Mouse (Mus musculus) limb, embryonic 12.5 days (tissue): ENCODE measurements at regions not wholly inside any gene's neighbourhood (a gene's known extent, or its start where the extent isn't known, plus 50 kb on each side); places are given as distances from the start of the nearest gene placed in this dataset.

ENCODE experiments used
- ATAC-seq: fragments of 200-750 bp; cut with Nextera tagmentation; 2 replicates; pipeline ENCODE4 v1.8.0; 2017; ENCODE audit warnings: low read depth, moderate TSS enrichment; ENCODE audit not compliant: insufficient number of reproducible peaks, insufficient read depth, low FRiP score, low TSS enrichment
- H3K27ac ChIP-seq: fragments of 300-500 bp; sonication (generic); 2 replicates; pipeline ENCODE4 v1.5.1; 2016; ENCODE audit warnings: mild to moderate bottlenecking, moderate library complexity
- H3K27me3 ChIP-seq: fragments of 300-500 bp; sonication (generic); 2 replicates; pipeline ENCODE4 v1.6.1; 2016; ENCODE audit warnings: mild to moderate bottlenecking, moderate library complexity
- H3K36me3 ChIP-seq: fragments of 300-500 bp; sonication (generic); 2 replicates; pipeline ENCODE4 v1.6.1; 2016; ENCODE audit warnings: mild to moderate bottlenecking, moderate library complexity
- H3K4me1 ChIP-seq: fragments of 300-500 bp; sonication (generic); replicated peaks from 2 replicates; pipeline ENCODE4 v1.6.1; 2016
- H3K4me2 ChIP-seq: fragments of 300-500 bp; sonication (generic); 2 replicates; pipeline ENCODE4 v1.6.1; 2016; ENCODE audit warnings: mild to moderate bottlenecking, moderate library complexity
- H3K4me3 ChIP-seq: fragments of 300-500 bp; sonication (generic); replicated peaks from 2 replicates; pipeline ENCODE4 v1.5.1; 2016; ENCODE audit warnings: mild to moderate bottlenecking
- H3K9ac ChIP-seq: fragments of 300-500 bp; sonication (generic); replicated peaks from 2 replicates; pipeline ENCODE4 v1.6.1; 2016; ENCODE audit warnings: mild to moderate bottlenecking, moderate library complexity
- H3K9me3 ChIP-seq: fragments of 300-500 bp; sonication (generic); 2 replicates; pipeline ENCODE4 v1.6.1; 2016; ENCODE audit warnings: mild to moderate bottlenecking, moderate library complexity
- WGBS: fragments of 180-500 bp; shearing (Covaris S2); methylation state at CpG from one replicate; pipeline ENCODE4 v1.1.7; 2016; 5-methylcytosine and 5-hydroxymethylcytosine counted together

DNA sequence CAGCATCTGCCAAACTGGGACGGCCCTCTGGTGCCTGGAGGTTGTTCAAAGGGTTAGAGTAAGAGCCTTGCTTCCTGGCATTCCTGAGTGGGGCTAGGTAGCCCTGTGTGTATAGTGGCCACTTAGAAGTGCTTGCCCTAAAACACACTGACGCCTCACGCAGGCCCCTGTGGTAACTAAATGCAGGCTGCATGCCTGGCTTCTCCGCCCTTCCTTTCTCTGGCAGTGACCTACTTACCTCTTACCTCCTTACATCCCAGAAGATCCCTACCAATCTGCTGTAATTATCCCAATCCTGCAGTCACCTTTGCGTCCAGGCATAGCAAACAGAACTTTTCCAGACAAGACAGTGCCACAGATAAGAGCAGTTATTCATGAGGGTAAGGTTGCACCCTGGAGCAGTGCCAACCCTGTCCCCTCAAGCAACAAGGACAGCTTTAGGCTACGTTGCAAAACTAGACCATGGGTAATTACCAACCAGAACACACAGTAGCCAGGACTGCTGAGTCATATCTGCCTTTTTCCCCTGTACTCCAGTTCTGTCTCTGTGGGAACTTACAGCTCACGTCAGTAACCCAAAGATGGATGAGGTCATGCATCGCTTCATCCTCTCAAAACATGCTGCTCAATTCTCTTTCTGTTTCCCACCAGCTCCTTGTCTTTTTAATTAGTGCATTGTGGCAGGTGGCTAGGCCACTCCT lies 237.6 kb upstream of the Stt3b start:
- Histone ChIP-seq H3K9me3 (no peaks in the 10 kb centered on the region), H3K4me1 (peaks cover 23% of the 10 kb centered on the region), H3K27me3 (no peaks in the 10 kb centered on the region; the same call in 1 of the 2 replicates), H3K4me3 (no peak overlapping the region), H3K4me2 (no peak overlapping the region), H3K36me3 (no peaks in the 10 kb centered on the region), H3K27ac (no peak overlapping the region), H3K9ac (no peak overlapping the region)
- no peak for ATAC-seq
- WGBS, result 69% methylated on average over 8 of the region's 8 CpGs

DNA sequence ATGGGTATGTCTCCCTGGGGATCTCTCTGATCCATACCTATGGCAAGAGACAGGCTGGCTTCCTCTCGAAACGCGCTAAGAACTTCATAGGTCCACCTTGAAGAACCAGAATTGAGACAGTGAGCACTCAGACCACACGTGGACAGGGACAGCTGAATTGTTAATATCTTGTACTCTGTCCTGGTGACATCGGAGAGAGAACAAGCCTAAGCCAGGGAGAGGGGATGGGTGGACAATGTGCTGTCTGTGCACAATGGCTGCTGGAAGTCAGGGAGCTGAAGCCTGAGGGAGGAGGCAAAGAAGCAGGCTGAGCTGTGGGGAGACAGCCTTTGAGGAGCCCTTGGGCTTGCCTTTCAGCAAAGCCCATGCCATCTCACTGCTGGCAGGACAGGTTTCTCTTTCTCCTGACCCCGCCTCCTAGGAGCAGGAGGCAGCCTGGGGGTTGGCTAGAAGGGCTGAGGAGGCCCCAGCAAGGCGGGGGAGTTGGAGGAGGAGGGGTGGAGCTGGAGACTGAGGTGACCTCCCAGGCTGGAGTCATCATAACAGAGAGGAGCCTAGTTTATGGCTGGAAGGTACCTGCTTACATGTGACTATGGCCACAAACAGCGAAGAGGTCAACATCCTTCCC lies 238.6 kb upstream of the Stt3b start:
- peaks cover 23% of the 10 kb centered on the region for H3K4me1 ChIP-seq
- H3K27ac ChIP-seq, result no peak overlapping the region
- no peak overlapping the region for H3K4me2 ChIP-seq
- no peaks in the 10 kb centered on the region; the same call in 1 of the 2 replicates for H3K27me3 ChIP-seq
- H3K9me3 ChIP-seq, result no peaks in the 10 kb centered on the region
- no peak for ATAC-seq
- H3K4me3 ChIP-seq, result no peak overlapping the region
- 52% methylated on average over 8 of the region's 8 CpGs for WGBS
- no peaks in the 10 kb centered on the region for H3K36me3 ChIP-seq
- no peak overlapping the region for H3K9ac ChIP-seq

DNA sequence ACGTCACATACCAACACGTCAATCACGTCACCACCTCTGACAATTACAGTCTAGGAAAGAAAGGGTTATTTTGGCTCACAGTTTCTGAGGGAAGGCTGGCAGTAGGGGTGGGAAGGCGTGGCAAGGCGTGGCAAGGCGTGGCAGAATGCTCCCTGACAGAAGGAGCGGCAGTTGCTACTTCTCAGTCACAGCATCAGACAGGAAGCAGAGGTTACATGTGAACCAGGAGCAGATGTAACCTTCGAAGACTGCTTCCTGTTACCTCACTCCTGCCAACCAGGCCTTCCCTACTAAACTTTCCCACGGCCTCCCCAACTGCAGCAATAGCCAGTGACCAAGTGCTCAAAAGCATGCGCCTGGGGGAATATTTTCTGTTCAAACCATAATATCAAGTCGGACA lies 240.9 kb upstream of the Stt3b start:
- H3K9me3 ChIP-seq, result no peaks in the 10 kb centered on the region
- H3K36me3 ChIP-seq, result no peaks in the 10 kb centered on the region
- H3K9ac ChIP-seq, result no peak overlapping the region
- ATAC-seq, result no peak
- no peak overlapping the region for H3K4me3 ChIP-seq
- no peak overlapping the region for H3K4me2 ChIP-seq
- H3K27me3 ChIP-seq, result no peaks in the 10 kb centered on the region; the same call in 1 of the 2 replicates
- H3K27ac ChIP-seq, result no peak overlapping the region
- 85% methylated on average over 11 of the region's 11 CpGs for WGBS
- peaks cover 20% of the 10 kb centered on the region for H3K4me1 ChIP-seq

DNA sequence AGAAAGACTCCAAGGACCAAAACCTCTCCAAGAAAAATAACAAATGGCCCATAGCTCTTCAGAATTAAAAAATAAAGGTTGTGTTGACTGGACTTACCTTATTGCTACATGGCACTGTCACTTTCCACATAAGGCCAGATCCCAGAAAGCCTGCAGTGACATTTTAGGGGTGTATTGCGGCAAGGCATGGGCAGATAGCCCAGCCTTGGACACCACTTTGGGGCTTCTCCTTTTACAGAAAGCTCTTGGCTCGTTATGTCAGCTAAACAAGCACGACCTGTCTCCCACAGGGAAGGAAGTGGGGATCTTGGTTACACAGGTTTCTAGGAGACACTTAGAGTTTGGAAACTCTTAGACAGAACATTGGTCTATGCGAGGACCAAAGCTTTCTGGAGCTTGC lies 241.3 kb upstream of the Stt3b start:
- WGBS, result 77% methylated on average over 4 of the region's 4 CpGs
- Histone ChIP-seq H3K36me3 (no peaks in the 10 kb centered on the region), H3K4me3 (no peak overlapping the region), H3K9ac (no peak overlapping the region), H3K27me3 (no peaks in the 10 kb centered on the region; the same call in 1 of the 2 replicates), H3K9me3 (no peaks in the 10 kb centered on the region), H3K27ac (no peak overlapping the region), H3K4me1 (peaks cover 16% of the 10 kb centered on the region), H3K4me2 (no peak overlapping the region)
- ATAC-seq, result no peak

DNA sequence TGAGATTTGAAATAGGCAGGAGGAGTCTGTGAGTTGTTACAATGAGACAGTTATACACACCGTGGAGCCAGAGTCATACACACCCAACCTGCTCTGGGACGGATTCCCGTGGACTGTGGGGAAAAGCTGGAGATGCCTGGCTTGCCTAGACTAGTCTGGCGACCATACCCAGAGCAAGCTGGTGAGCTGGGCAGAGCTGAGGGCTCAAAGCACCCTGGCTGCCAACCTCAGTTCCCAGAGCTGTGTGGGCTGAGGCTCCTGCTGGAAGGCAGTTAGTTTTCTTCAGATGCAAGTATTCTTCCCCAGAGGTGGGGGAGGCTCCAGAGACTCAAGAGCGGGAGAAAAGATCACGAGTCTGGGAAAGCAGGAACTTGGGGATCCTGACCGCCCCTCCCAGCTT lies 247.9 kb upstream of the Stt3b start:
- no peak overlapping the region for H3K9ac ChIP-seq

DNA sequence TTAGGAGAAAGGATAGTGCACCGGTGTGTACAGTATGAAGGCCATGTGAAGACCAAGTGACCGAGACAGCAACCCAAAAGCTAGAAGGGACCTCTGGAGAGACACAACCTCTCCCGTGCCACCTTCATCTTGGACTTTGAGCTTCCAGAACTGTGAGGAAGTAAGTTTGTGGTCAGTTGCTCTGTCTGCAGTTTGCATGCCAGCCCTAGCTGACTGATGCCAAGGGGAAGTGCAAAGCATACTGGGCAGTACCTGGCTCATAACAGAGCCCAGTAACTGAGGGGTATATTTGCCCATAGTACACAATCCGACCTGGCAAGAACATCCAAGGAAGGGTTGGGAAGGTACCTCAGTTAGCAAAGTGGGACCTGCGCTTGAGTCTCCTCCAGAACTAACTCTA lies 249.3 kb upstream of the Stt3b start:
- WGBS, result 92% methylated on average over 5 of the region's 5 CpGs
- H3K4me1 ChIP-seq, result peaks cover 22% of the 10 kb centered on the region
- H3K4me3 ChIP-seq, result no peak overlapping the region
- no peak overlapping the region for H3K9ac ChIP-seq
- no peaks in the 10 kb centered on the region for H3K27me3 ChIP-seq
- no peaks in the 10 kb centered on the region for H3K36me3 ChIP-seq
- H3K27ac ChIP-seq, result no peak overlapping the region
- no peak for ATAC-seq
- H3K9me3 ChIP-seq, result 0 out of 2 replicates have a peak, but pooled peaks cover 13% of the 10 kb centered on the region
- H3K4me2 ChIP-seq, result no peak overlapping the region

More for the DNA sequence above, 247.9 kb upstream of the Stt3b start:
- 0 out of 2 replicates have a peak, but pooled peaks cover 13% of the 10 kb centered on the region for H3K9me3 ChIP-seq
- no peaks in the 10 kb centered on the region for H3K27me3 ChIP-seq
- peaks cover 18% of the 10 kb centered on the region for H3K4me1 ChIP-seq
- no peak for ATAC-seq
- H3K27ac ChIP-seq, result no peak overlapping the region
- H3K4me2 ChIP-seq, result no peak overlapping the region
- no peak overlapping the region for H3K4me3 ChIP-seq
- H3K36me3 ChIP-seq, result no peaks in the 10 kb centered on the region
- 87% methylated on average over 7 of the region's 7 CpGs for WGBS

DNA sequence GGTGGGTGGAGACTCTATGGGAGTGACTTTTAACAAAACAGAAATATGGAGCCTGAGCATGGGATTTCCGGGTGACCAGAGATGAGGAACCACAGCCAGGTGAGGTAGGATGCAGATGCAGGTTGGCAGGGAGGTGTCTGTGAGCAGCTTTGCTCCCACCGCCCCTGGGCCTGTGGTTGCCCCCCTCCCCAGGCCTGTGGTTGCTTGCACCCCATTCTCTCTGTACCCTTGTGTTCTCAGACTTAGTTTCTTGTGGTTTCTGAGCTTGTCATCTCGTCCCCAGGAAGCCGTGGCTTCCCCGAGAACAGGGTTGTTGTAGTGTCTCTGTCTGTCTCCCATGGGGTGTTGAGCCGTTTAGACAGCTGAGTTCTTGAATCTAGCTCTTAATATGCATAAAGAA lies 251.0 kb upstream of the Stt3b start:
- Histone ChIP-seq H3K9ac (no peak overlapping the region), H3K4me3 (no peak overlapping the region), H3K4me1 (peaks cover 23% of the 10 kb centered on the region), H3K9me3 (0 out of 2 replicates have a peak, but pooled peaks cover 13% of the 10 kb centered on the region), H3K27ac (no peak overlapping the region), H3K36me3 (no peaks in the 10 kb centered on the region), H3K4me2 (no peak overlapping the region), H3K27me3 (no peaks in the 10 kb centered on the region)
- WGBS, result 92% methylated on average over 6 of the region's 6 CpGs
- ATAC-seq, result no peak

DNA sequence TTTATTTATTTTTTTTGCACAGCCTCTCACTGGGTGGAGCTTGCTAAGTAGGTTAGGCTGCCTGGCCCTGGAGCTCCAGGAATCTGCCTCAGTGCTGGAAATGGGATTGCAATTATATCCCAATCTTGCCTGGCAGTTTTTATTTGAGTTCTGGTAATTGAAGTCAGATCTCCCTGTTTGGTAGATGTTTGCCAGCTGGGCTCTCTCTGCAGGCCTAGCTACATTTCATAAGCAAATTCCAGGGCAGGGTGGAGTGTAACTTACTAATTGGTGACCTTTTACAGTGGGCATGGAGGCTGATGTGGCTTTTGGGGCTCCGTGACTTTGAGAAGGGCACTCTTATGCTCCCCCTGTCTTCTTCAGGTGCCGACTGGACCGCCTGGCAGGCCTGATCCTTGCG lies 252.6 kb upstream of the Stt3b start:
- Histone ChIP-seq H3K9ac (no peak overlapping the region), H3K4me2 (peak overlapping the region; percentile 16), H3K4me1 (peaks cover 39% of the 10 kb centered on the region), H3K9me3 (0 out of 2 replicates have a peak, but pooled peaks cover 13% of the 10 kb centered on the region), H3K27me3 (no peaks in the 10 kb centered on the region), H3K27ac (peak overlapping the region; percentile 66), H3K4me3 (no peak overlapping the region), H3K36me3 (no peaks in the 10 kb centered on the region)
- ATAC-seq, result peak; percentile 64; the same call in 1 of the 2 replicates
- WGBS, result 11% methylated on average over 4 of the region's 4 CpGs

DNA sequence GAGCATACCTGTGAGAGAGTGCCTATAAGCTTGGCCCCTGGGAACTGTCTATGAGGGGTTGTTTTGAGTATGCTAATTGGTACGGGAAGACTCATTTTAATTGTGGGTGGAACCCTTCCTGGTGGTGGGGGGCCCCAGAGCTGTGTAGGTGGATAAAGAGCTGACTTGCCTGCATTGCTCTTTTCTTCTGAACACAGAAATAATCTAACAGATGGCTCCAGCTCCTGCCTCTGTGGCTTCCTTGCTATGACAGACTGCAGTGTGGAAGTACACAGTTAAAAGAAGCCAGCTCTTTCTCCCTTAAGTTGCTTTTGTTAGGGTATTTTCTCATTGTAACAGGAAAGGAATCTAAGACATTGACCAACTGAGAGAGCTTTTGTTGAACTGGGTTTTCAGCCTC lies 254.1 kb upstream of the Stt3b start:
- Histone ChIP-seq H3K36me3 (no peaks in the 10 kb centered on the region), H3K27me3 (no peaks in the 10 kb centered on the region), H3K9me3 (0 out of 2 replicates have a peak, but pooled peaks cover 13% of the 10 kb centered on the region), H3K27ac (no peak overlapping the region), H3K4me2 (no peak overlapping the region), H3K4me3 (no peak overlapping the region), H3K9ac (no peak overlapping the region), H3K4me1 (peaks cover 42% of the 10 kb centered on the region)
- no peak for ATAC-seq
- WGBS, result 64% methylated on average over 1 of the region's 1 CpGs

DNA sequence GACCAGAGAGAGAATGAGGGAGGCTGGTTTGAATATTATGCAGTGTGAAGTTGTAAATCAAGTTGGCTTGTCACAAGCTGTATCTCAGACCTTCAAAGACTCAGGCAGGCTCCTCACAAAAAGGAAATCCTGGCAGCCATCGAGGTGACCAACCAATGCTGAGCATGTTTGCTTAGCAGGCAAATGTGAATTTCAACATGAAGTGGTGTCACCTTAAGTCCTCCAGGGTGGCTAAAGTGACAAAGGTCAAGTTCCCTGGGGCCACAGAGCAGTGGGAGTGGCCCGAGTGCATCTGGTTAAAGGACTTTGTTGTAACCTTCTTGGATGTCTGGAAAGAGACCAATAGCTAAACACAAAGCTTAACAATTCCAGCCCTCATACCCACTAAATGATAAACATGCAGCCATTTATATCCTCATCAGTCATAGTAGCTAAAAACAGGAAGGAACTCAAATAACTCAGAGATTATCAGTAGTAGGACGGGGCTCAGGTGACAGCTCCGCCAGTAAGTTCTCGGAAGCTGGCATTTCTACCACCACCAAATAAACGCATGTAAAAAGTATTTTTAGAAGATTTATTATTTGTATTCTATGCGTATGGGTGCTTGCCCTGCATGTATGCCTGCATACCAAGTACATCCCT lies 258.6 kb upstream of the Stt3b start:
- H3K9ac ChIP-seq, result no peak overlapping the region
- no peak overlapping the region for H3K4me3 ChIP-seq
- no peak for ATAC-seq
- no peaks in the 10 kb centered on the region for H3K9me3 ChIP-seq
- WGBS, result 60% methylated on average over 7 of the region's 7 CpGs
- no peak overlapping the region for H3K4me2 ChIP-seq
- H3K4me1 ChIP-seq, result peaks cover 19% of the 10 kb centered on the region
- H3K36me3 ChIP-seq, result no peaks in the 10 kb centered on the region
- no peak overlapping the region for H3K27ac ChIP-seq
- H3K27me3 ChIP-seq, result no peaks in the 10 kb centered on the region

DNA sequence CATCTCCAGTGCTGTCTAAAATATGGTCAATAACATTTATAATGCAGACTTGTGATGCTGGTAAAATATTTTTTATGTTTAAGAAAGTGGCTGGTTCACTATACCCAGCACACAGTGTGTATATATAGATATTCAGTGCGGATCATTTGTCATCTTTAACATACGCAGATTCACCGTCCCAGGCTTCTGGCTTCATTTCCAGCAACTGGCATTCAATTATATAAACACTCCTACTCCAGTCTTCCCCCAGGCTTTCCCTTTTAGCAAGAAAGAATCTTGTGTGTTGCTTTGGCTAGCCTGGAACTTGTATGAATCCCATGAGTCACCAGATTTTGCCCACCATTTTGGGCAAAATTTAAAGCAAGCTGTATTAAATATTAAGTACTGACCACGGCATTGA lies 260.8 kb upstream of the Stt3b start:
- no peak overlapping the region for H3K4me3 ChIP-seq
- no peaks in the 10 kb centered on the region for H3K9me3 ChIP-seq
- WGBS, result 85% methylated on average over 4 of the region's 4 CpGs
- H3K4me1 ChIP-seq, result peaks cover 19% of the 10 kb centered on the region
- H3K36me3 ChIP-seq, result no peaks in the 10 kb centered on the region
- no peak overlapping the region for H3K27ac ChIP-seq
- H3K4me2 ChIP-seq, result no peak overlapping the region
- no peaks in the 10 kb centered on the region for H3K27me3 ChIP-seq
- H3K9ac ChIP-seq, result no peak overlapping the region
- ATAC-seq, result no peak
